Mouse (Mus musculus) hindbrain, embryonic 12.5 days (tissue): ENCODE results near the gene Wt1. TPM values are rescaled to one million over a fixed set of nuclear protein-coding genes. Genes with fewer than 3 reads are reported as not detected.

Experiments
- ATAC-seq: fragments of 200-750 bp; cut with Nextera tagmentation; 2 replicates; pipeline ENCODE4 v1.8.0; 2017; ENCODE audit warnings: moderate TSS enrichment; ENCODE audit not compliant: low FRiP score
- H3K27ac ChIP-seq: fragments of 300-500 bp; sonication (generic); 2 replicates; pipeline ENCODE4 v1.5.1; 2016; ENCODE audit warnings: mild to moderate bottlenecking
- H3K27me3 ChIP-seq: fragments of 300-500 bp; sonication (generic); 2 replicates; pipeline ENCODE4 v1.6.1; 2016; ENCODE audit warnings: mild to moderate bottlenecking
- H3K36me3 ChIP-seq: fragments of 300-500 bp; sonication (generic); 2 replicates; pipeline ENCODE4 v1.6.1; 2016; ENCODE audit warnings: mild to moderate bottlenecking
- H3K4me1 ChIP-seq: fragments of 300-500 bp; sonication (generic); 2 replicates; pipeline ENCODE4 v1.6.1; 2016
- H3K4me2 ChIP-seq: fragments of 300-500 bp; sonication (generic); replicated peaks from 2 replicates; pipeline ENCODE4 v1.6.1; 2016; ENCODE audit warnings: mild to moderate bottlenecking
- H3K4me3 ChIP-seq: fragments of 300-500 bp; sonication (generic); 2 replicates; pipeline ENCODE4 v1.5.1; 2016; ENCODE audit warnings: mild to moderate bottlenecking
- H3K9ac ChIP-seq: fragments of 300-500 bp; sonication (generic); 2 replicates; pipeline ENCODE4 v1.6.1; 2016; ENCODE audit warnings: mild to moderate bottlenecking, moderate library complexity
- H3K9me3 ChIP-seq: fragments of 300-500 bp; sonication (generic); replicated peaks from 2 replicates; pipeline ENCODE4 v1.6.1; 2016; ENCODE audit warnings: mild to moderate bottlenecking
- WGBS: fragments of 180-500 bp; shearing (Covaris S2); methylation state at CpG from one replicate; pipeline ENCODE4 v1.1.7; 2016; 5-methylcytosine and 5-hydroxymethylcytosine counted together
- polyA plus RNA-seq: library from polyadenylated mRNA; unstranded; fragments of >200 nt; fragmentation: Nextera tagmentation; extraction: Ambion mirVana; gene quantifications from 2 replicates; pipeline ENCODE4 v1.2.1, GENCODE M21; 2016

Wt1 gene
- 0.30 and 0.31 TPM in 2 replicates for polyA plus RNA-seq

- Histone ChIP-seq H3K4me2 (peak within 1 kb of the TSS; percentile 40), H3K27ac (no peak within 1 kb of the TSS), H3K9me3 (no peaks in the 10 kb centered on the region), H3K27me3 (peaks cover 94% of the 10 kb centered on the region), H3K36me3 (no peaks in the 10 kb centered on the region), H3K4me1 (peaks cover 21% of the 10 kb centered on the region), H3K9ac (peak within 1 kb of the TSS; percentile 27; the same call in 1 of the 2 replicates), H3K4me3 (peak within 1 kb of the TSS; percentile 21)
- WGBS = under 1% methylated on average over 25 of the region's 25 CpGs
- 0 out of 2 replicates have a peak, but pooled peaks have one; percentile 17 for ATAC-seq
These were observed at the start of gene Wt1 for GRCm38 (mm10) chr2:105126279-105126678. Wt1 (plus strand) TSS chr2:105126529.

- Histone ChIP-seq H3K27ac (no peak overlapping the region), H3K27me3 (no peaks in the 10 kb centered on the region), H3K4me3 (no peak overlapping the region), H3K4me2 (no peak overlapping the region), H3K9ac (no peak overlapping the region), H3K36me3 (no peaks in the 10 kb centered on the region), H3K9me3 (no peaks in the 10 kb centered on the region), H3K4me1 (no peaks in the 10 kb centered on the region)
- ATAC-seq = no peak
- 78% methylated on average over 7 of the region's 7 CpGs for WGBS
These were observed 49.2 kb upstream of the Wt1 start for GRCm38 (mm10) chr2:105077151-105077550.

- H3K4me1 ChIP-seq = no peaks in the 10 kb centered on the region
- H3K9me3 ChIP-seq = no peaks in the 10 kb centered on the region
- no peaks in the 10 kb centered on the region for H3K36me3 ChIP-seq
- no peak overlapping the region for H3K4me2 ChIP-seq
- no peaks in the 10 kb centered on the region for H3K27me3 ChIP-seq
- no peak overlapping the region for H3K27ac ChIP-seq
- no peak for ATAC-seq
- H3K9ac ChIP-seq = no peak overlapping the region
- no peak overlapping the region for H3K4me3 ChIP-seq
- WGBS = 32% methylated on average over 9 of the region's 9 CpGs
These were observed 44.0 kb upstream of the Wt1 start for GRCm38 (mm10) chr2:105082256-105082790.

GRCm38 (mm10) chr2:105084035-105084434 is 42.3 kb upstream of the Wt1 start:
- ATAC-seq = no peak
- H3K36me3 ChIP-seq = no peaks in the 10 kb centered on the region
- peaks cover 3% of the 10 kb centered on the region; the same call in 1 of the 2 replicates for H3K4me1 ChIP-seq
- no peak overlapping the region for H3K9ac ChIP-seq
- no peak overlapping the region for H3K4me2 ChIP-seq
- H3K27ac ChIP-seq = no peak overlapping the region
- no peaks in the 10 kb centered on the region for H3K27me3 ChIP-seq
- H3K9me3 ChIP-seq = no peaks in the 10 kb centered on the region
- 75% methylated on average over 4 of the region's 4 CpGs for WGBS
- no peak overlapping the region for H3K4me3 ChIP-seq

GRCm38 (mm10) chr2:105086081-105086480 is 40.2 kb upstream of the Wt1 start:
- no peak for ATAC-seq
- Histone ChIP-seq H3K4me2 (no peak overlapping the region), H3K9ac (no peak overlapping the region), H3K9me3 (no peaks in the 10 kb centered on the region), H3K27me3 (no peaks in the 10 kb centered on the region), H3K36me3 (no peaks in the 10 kb centered on the region), H3K4me3 (no peak overlapping the region), H3K4me1 (peaks cover 15% of the 10 kb centered on the region; the same call in 1 of the 2 replicates), H3K27ac (no peak overlapping the region)
- 94% methylated on average over 3 of the region's 3 CpGs for WGBS

- no peak overlapping the region for H3K4me2 ChIP-seq
- no peak for ATAC-seq
- no peaks in the 10 kb centered on the region for H3K9me3 ChIP-seq
- WGBS = 76% methylated on average over 3 of the region's 3 CpGs
- H3K27ac ChIP-seq = no peak overlapping the region
- H3K9ac ChIP-seq = no peak overlapping the region
- no peak overlapping the region for H3K4me3 ChIP-seq
- no peaks in the 10 kb centered on the region for H3K27me3 ChIP-seq
- H3K4me1 ChIP-seq = peaks cover 15% of the 10 kb centered on the region; the same call in 1 of the 2 replicates
- no peaks in the 10 kb centered on the region for H3K36me3 ChIP-seq
These were observed 38.3 kb upstream of the Wt1 start for GRCm38 (mm10) chr2:105088005-105088404.

GRCm38 (mm10) chr2:105089083-105089482 is 37.2 kb upstream of the Wt1 start:
- 72% methylated on average over 4 of the region's 4 CpGs for WGBS
- Histone ChIP-seq H3K9me3 (no peaks in the 10 kb centered on the region), H3K9ac (no peak overlapping the region), H3K27me3 (no peaks in the 10 kb centered on the region), H3K4me1 (peaks cover 15% of the 10 kb centered on the region; the same call in 1 of the 2 replicates), H3K36me3 (no peaks in the 10 kb centered on the region), H3K4me2 (no peak overlapping the region), H3K4me3 (no peak overlapping the region), H3K27ac (no peak overlapping the region)
- no peak for ATAC-seq

GRCm38 (mm10) chr2:105089581-105090508 is 36.5 kb upstream of the Wt1 start:
- Histone ChIP-seq H3K36me3 (no peaks in the 10 kb centered on the region), H3K9ac (no peak overlapping the region), H3K4me2 (no peak overlapping the region), H3K27me3 (no peaks in the 10 kb centered on the region), H3K27ac (no peak overlapping the region; the same call in 1 of the 2 replicates), H3K4me1 (peaks cover 15% of the 10 kb centered on the region; the same call in 1 of the 2 replicates), H3K4me3 (no peak overlapping the region), H3K9me3 (no peaks in the 10 kb centered on the region)
- no peak for ATAC-seq
- 61% methylated on average over 7 of the region's 7 CpGs for WGBS

GRCm38 (mm10) chr2:105090991-105091390 is 35.3 kb upstream of the Wt1 start:
- Histone ChIP-seq H3K27me3 (no peaks in the 10 kb centered on the region), H3K27ac (no peak overlapping the region), H3K36me3 (no peaks in the 10 kb centered on the region), H3K4me2 (no peak overlapping the region), H3K9ac (no peak overlapping the region), H3K4me3 (no peak overlapping the region), H3K4me1 (peaks cover 15% of the 10 kb centered on the region; the same call in 1 of the 2 replicates), H3K9me3 (no peaks in the 10 kb centered on the region)
- no peak for ATAC-seq
- WGBS = 89% methylated on average over 5 of the region's 5 CpGs

GRCm38 (mm10) chr2:105091718-105092117 is 34.6 kb upstream of the Wt1 start, which contains the start of gene Gm11060:
Gm11060 (plus strand) TSS chr2:105092018.
- 97% methylated on average over 2 of the region's 2 CpGs for WGBS
- H3K27me3 ChIP-seq = no peaks in the 10 kb centered on the region
- H3K9me3 ChIP-seq = no peaks in the 10 kb centered on the region
- H3K4me3 ChIP-seq = no peak within 1 kb of the TSS
- H3K4me1 ChIP-seq = peaks cover 15% of the 10 kb centered on the region; the same call in 1 of the 2 replicates
- no peak within 1 kb of the TSS for H3K27ac ChIP-seq
- no peak within 1 kb of the TSS for H3K4me2 ChIP-seq
- no peaks in the 10 kb centered on the region for H3K36me3 ChIP-seq
- ATAC-seq = no peak
- no peak within 1 kb of the TSS for H3K9ac ChIP-seq

- ATAC-seq = no peak
- Histone ChIP-seq H3K36me3 (no peaks in the 10 kb centered on the region), H3K27me3 (no peaks in the 10 kb centered on the region), H3K4me3 (no peak overlapping the region), H3K27ac (no peak overlapping the region), H3K9ac (no peak overlapping the region), H3K9me3 (no peaks in the 10 kb centered on the region), H3K4me1 (no peaks in the 10 kb centered on the region), H3K4me2 (no peak overlapping the region)
- WGBS = 81% methylated on average over 22 of the region's 22 CpGs
These were observed 28.9 kb upstream of the Wt1 start for GRCm38 (mm10) chr2:105097294-105097953.

GRCm38 (mm10) chr2:105099410-105099809 is 26.9 kb upstream of the Wt1 start:
- no peak overlapping the region for H3K4me2 ChIP-seq
- H3K36me3 ChIP-seq = no peaks in the 10 kb centered on the region
- ATAC-seq = no peak
- H3K9me3 ChIP-seq = no peaks in the 10 kb centered on the region
- H3K27ac ChIP-seq = no peak overlapping the region
- no peaks in the 10 kb centered on the region for H3K4me1 ChIP-seq
- no peak overlapping the region for H3K4me3 ChIP-seq
- no peaks in the 10 kb centered on the region for H3K27me3 ChIP-seq
- WGBS = 76% methylated on average over 7 of the region's 7 CpGs
- no peak overlapping the region for H3K9ac ChIP-seq
